Mouse (Mus musculus): Measurements from ENCODE around the gene Cadps.

Gene Cadps

DNA sequence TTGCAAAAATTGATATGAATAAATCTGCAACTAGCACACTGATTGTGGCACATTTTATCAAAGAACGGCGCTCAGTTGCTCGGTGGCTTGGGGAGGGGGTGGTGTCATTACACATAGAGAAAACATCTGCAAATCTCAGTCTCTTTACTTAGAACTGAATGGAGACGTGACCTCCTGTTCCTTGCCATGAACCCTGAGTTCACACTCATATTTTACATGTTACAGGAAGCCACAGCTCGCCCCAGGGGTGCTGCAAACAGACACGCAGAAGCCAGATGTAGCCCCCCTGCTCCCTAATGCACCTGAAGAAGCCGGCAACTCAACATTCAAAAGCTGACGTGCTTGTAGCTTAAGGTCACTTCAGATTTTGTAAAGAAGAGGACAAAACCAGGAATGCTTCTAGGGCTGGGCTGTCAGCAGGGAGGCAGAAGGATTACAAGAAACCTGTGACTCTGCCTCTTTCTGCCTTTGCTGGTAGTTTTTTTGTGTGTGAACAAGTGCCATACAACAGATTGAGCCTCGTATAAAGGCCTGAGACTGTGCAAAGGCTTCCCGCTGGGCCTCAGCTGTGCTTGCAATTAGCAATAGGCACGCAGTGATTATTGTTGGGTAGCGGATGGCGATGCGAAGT is 434.0 kb downstream of the Cadps start:
- Histone ChIP-seq H3K27me3 (ENCODE audit: control insufficient read depth, insufficient read depth, low read length, poor library complexity, severe bottlenecking) (no peaks in the 10 kb centered on the region), H3K36me3 (ENCODE audit: control insufficient read depth, insufficient read depth, low read length, poor library complexity, severe bottlenecking) (no peaks in the 10 kb centered on the region)
- no peak for DNase-seq (ENCODE audit: low read depth, low spot score)

DNA sequence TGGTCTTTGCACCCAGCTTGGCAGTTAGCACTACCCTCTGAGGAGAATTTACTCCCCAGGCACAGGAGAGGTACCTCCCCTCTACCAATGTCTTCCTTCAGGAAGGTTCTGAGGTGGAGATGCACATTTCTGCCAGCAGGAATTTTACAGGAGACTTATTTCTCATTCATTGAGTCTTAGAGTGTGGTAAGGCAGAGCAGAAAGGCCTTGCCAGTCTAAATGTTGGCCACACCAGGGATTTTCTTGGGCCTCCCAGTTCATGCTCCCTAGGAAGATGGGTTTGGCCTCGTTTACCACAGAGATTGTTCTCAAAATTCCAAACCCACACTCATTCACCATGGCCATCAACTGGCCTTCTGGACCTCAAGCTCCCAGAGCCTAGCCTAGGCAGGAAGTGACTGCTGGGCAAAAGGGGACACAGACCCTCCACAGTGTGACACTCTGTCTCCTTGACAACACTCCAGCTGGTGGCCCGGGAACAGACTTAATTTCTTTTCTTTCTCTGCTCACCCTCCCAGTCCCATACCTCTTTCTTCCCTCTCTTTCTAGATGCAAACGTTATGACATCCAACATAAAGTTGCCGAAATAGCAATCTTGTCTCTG is 434.6 kb downstream of the Cadps start:
- H3K36me3 ChIP-seq (ENCODE audit: control insufficient read depth, insufficient read depth, low read length, poor library complexity, severe bottlenecking) = no peaks in the 10 kb centered on the region
- no peaks in the 10 kb centered on the region for H3K27me3 ChIP-seq (ENCODE audit: control insufficient read depth, insufficient read depth, low read length, poor library complexity, severe bottlenecking)
- no peak for DNase-seq (ENCODE audit: low read depth, low spot score)

DNA sequence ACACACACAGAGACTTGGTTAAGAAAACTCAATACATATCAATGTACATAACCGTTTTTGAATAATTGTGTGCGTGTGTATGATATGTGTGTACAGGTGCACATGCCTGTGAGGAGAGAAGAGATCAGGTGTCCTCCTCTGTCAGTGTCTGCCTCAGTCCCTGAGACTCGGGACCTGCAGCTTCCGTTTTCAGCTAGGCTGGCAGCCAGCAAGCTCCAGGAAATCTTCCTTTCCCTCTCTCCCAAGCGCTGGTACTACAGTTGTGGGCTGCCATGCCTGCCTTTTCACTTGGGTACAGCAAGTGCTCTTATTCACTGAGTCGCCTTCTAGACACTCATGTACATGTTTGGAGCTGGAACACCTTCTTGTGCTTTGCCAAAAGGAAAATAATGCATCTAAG is 435.7 kb downstream of the Cadps start:
- no peak for DNase-seq (ENCODE audit: low read depth, low spot score)
- no peaks in the 10 kb centered on the region for H3K27me3 ChIP-seq (ENCODE audit: control insufficient read depth, insufficient read depth, low read length, poor library complexity, severe bottlenecking)
- no peaks in the 10 kb centered on the region for H3K36me3 ChIP-seq (ENCODE audit: control insufficient read depth, insufficient read depth, low read length, poor library complexity, severe bottlenecking)

GRCm38 (mm10) chr14:12377883-12378282 is 445.0 kb downstream of the Cadps start:
- no peak for DNase-seq (ENCODE audit: low read depth, low spot score)
- Histone ChIP-seq H3K27me3 (ENCODE audit: control insufficient read depth, insufficient read depth, low read length, poor library complexity, severe bottlenecking) (no peaks in the 10 kb centered on the region), H3K36me3 (ENCODE audit: control insufficient read depth, insufficient read depth, low read length, poor library complexity, severe bottlenecking) (no peaks in the 10 kb centered on the region)

- no peaks in the 10 kb centered on the region for H3K27me3 ChIP-seq (ENCODE audit: control insufficient read depth, insufficient read depth, low read length, poor library complexity, severe bottlenecking)
- no peaks in the 10 kb centered on the region for H3K36me3 ChIP-seq (ENCODE audit: control insufficient read depth, insufficient read depth, low read length, poor library complexity, severe bottlenecking)
- DNase-seq (ENCODE audit: low read depth, low spot score) = no peak
Measured at GRCm38 (mm10) chr14:12377289-12377688, 445.6 kb downstream of the Cadps start.

DNA sequence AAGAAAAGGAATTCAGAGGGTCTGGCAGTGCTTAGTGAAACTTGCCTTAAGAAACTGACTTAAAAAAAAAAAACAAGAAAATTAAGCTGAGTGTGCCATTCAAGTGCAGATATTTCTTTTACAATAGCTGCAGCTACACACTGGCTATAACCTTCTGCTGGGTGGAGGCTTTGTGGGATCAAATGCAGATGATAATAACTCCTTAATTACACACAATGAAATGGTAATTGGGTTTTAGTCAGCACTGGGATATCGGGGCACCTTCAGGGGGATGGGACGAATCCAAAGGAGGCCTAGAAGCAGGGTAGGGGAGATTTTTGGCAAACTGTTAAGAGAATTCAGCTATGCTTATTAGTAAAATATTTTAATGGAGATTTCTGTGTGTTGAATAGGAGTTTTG is 447.4 kb downstream of the Cadps start:
- DNase-seq (ENCODE audit: low read depth, low spot score) = no peak
- Histone ChIP-seq H3K36me3 (ENCODE audit: control insufficient read depth, insufficient read depth, low read length, poor library complexity, severe bottlenecking) (no peaks in the 10 kb centered on the region), H3K27me3 (ENCODE audit: control insufficient read depth, insufficient read depth, low read length, poor library complexity, severe bottlenecking) (no peaks in the 10 kb centered on the region)

GRCm38 (mm10) chr14:12350271-12350916 is 472.5 kb downstream of the Cadps start:
- Histone ChIP-seq H3K36me3 (ENCODE audit: control insufficient read depth, insufficient read depth, low read length, poor library complexity, severe bottlenecking) (no peaks in the 10 kb centered on the region), H3K27me3 (ENCODE audit: control insufficient read depth, insufficient read depth, low read length, poor library complexity, severe bottlenecking) (no peaks in the 10 kb centered on the region)
- no peak for DNase-seq (ENCODE audit: low read depth, low spot score)

- no peaks in the 10 kb centered on the region for H3K36me3 ChIP-seq (ENCODE audit: control insufficient read depth, insufficient read depth, low read length, poor library complexity, severe bottlenecking)
- DNase-seq (ENCODE audit: low read depth, low spot score) = no peak
- H3K27me3 ChIP-seq (ENCODE audit: control insufficient read depth, insufficient read depth, low read length, poor library complexity, severe bottlenecking) = no peaks in the 10 kb centered on the region
Measured at GRCm38 (mm10) chr14:12349334-12350090, 473.4 kb downstream of the Cadps start.

GRCm38 (mm10) chr14:12348089-12348488 is 474.8 kb downstream of the Cadps start, which contains the start of gene Fezf2:
TSS of gene Fezf2 (minus strand) at chr14:12348189.
- no peaks in the 10 kb centered on the region for H3K27me3 ChIP-seq (ENCODE audit: control insufficient read depth, insufficient read depth, low read length, poor library complexity, severe bottlenecking)
- no peaks in the 10 kb centered on the region for H3K36me3 ChIP-seq (ENCODE audit: control insufficient read depth, insufficient read depth, low read length, poor library complexity, severe bottlenecking)
- no peak for DNase-seq (ENCODE audit: low read depth, low spot score)

DNA sequence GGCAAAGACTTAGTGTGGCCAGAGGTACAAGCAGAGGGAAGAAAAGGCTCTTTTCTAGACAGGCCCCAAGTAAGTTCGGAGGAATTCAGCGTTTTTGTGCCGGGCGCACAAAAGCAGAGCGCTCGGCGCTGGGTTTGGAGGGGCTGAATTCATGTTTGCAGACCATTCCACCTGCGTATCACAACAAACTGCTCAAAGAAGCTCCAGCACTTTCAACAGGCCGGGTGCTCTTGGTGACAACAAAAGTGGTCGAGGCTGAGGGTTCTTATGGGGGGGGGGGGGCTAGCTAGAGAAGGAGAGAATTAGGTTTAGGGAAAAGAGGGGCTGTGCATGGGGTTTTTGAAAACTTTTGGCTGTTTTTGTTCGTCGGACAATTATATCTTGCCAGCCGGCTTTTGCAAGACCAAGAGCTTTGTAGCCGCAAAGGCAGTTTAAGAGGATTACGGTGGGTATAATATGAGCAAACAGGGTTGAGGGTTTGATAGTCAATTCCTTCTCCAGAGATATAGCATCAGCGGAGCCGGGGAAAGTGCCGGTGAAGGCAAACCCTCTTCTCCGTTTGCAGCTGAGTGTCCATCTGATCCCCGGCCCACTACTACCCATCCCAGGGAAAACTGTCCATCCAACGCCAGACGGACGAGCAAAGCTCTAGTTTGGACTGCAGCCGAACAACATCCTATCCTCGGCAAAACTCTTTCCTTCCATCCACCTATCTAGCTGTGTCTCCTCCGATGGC is 475.8 kb downstream of the Cadps start:
- Histone ChIP-seq H3K36me3 (ENCODE audit: control insufficient read depth, insufficient read depth, low read length, poor library complexity, severe bottlenecking) (no peaks in the 10 kb centered on the region), H3K27me3 (ENCODE audit: control insufficient read depth, insufficient read depth, low read length, poor library complexity, severe bottlenecking) (no peaks in the 10 kb centered on the region)
- DNase-seq (ENCODE audit: low read depth, low spot score) = no peak

DNA sequence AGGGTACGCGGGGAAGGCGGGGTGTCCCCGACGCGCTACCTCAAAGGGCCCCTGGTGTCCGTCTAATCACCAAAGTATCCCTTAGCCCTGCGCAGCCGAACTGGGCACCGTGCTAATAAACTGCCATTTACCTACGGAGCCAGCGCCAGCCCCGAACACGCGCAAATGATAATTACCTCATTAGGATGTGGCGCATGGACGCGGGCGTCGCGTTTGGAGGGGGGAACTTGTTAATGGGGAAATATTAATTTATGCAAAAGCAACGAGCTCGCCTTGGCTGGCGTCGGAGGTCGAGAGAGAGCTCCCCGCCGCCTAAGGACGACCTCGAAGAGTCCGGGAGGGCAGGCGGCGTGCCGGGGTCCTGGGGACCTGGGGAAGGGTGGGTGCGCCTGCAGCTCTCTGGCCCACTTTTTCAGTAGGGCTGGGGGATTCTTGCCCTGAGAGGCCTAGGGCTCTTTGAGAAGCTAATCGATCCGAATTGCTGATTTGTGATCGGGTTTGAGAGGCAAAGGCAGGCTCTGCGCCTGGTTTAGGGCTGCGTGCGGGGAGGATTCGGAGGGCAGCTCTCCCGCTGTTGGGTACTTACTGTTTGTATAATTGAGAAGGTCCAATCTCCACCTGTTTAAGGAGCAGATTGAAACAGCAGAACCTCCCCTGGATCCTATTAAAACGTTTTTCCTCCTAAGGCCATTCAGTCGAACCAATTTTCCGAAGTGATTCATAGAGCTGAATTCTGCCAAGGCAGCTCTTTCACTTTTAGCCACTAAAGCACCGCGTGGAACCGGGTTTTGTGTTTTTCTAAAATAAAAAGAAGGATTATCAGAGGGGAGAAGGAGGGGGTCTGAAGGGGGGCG is 476.6 kb downstream of the Cadps start:
- Histone ChIP-seq H3K36me3 (ENCODE audit: control insufficient read depth, insufficient read depth, low read length, poor library complexity, severe bottlenecking) (no peaks in the 10 kb centered on the region), H3K27me3 (ENCODE audit: control insufficient read depth, insufficient read depth, low read length, poor library complexity, severe bottlenecking) (0 out of 2 replicates have a peak, but pooled peaks cover 2% of the 10 kb centered on the region)
- no peak for DNase-seq (ENCODE audit: low read depth, low spot score)

- Histone ChIP-seq H3K36me3 (ENCODE audit: control insufficient read depth, insufficient read depth, low read length, poor library complexity, severe bottlenecking) (no peaks in the 10 kb centered on the region), H3K27me3 (ENCODE audit: control insufficient read depth, insufficient read depth, low read length, poor library complexity, severe bottlenecking) (0 out of 2 replicates have a peak, but pooled peaks cover 2% of the 10 kb centered on the region)
- DNase-seq (ENCODE audit: low read depth, low spot score) = no peak
Measured at GRCm38 (mm10) chr14:12345241-12345921, 477.5 kb downstream of the Cadps start.

DNA sequence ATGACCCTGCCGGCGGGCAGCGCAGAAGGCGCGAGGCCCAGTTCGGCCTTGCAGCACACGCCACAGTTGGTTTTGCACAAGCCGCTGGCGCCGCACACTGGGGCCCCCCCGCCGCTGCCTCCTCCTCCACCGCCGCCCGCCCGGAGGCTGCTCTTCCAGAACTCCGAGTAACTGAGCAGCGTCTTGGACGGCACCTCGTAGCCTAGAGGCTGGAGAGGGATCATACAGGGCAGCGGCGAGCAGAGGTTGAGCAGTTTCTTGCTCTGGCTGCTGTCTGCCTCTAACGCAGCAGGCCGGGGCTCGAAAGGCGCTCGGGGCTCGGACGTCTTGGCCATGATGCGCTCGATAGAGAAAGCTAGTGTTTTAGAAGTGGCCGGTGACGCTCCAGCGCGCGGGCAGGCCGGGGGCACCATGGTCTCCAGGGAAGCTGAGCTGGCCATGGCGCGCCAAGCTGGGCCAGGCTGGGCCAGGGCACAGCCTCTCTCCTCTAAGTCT is 478.1 kb downstream of the Cadps start:
- DNase-seq (ENCODE audit: low read depth, low spot score) = no peak
- 0 out of 2 replicates have a peak, but pooled peaks cover 2% of the 10 kb centered on the region for H3K27me3 ChIP-seq (ENCODE audit: control insufficient read depth, insufficient read depth, low read length, poor library complexity, severe bottlenecking)
- no peaks in the 10 kb centered on the region for H3K36me3 ChIP-seq (ENCODE audit: control insufficient read depth, insufficient read depth, low read length, poor library complexity, severe bottlenecking)

All from splenic B cell, adult 2 months (primary cell).